Mouse (Mus musculus): ENCODE data around the gene Kcnq5.

GRCm38 (mm10) chr1:21714816-21715215 lies 246.9 kb downstream of the Kcnq5 start:
- TF ChIP-seq CTCF (IDR thresholded peaks at IDR 0.05; ENCODE audit: borderline replicate concordance, insufficient read depth, low read depth, low read length) (no peak), POLR2A (IDR thresholded peaks at IDR 0.05; ENCODE audit: borderline replicate concordance, insufficient read depth, low read length) (no peak)
